Mouse (Mus musculus): ENCODE measurements at regions not wholly inside any gene's neighbourhood (a gene's known extent, or its start where the extent isn't known, plus 50 kb on each side); places are given as distances from the start of the nearest gene placed in this dataset.

DNA sequence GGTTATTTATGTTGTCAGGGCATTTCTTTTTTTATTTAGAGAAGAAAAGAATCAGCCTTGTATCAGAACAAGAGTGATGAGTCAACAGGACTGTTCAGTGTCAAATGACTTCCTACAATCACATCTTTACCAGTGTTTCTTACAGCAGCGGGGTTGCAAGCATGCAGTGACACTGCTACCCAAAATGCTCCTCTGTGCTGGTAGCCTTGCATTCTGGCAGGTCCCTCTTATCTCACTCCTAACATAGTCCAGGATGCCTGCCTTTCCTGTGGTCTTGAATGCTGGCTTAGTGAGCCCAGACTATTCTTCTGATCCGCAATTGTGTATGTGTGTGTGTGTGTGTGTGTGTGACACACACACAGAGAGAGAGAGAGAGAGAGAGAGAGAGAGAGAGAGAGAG, 506.4 kb upstream of the Camk1g start:
- WGBS, result 74% methylated on average over 2 of the region's 2 CpGs
- H3K4me1 ChIP-seq, result peaks cover 9% of the 10 kb centered on the region
- no peaks in the 10 kb centered on the region for H3K36me3 ChIP-seq (replicated peaks)
- no peak overlapping the region for H3K4me3 ChIP-seq
- H3K27ac ChIP-seq (replicated peaks), result no peak overlapping the region
- no peaks in the 10 kb centered on the region for H3K27me3 ChIP-seq (replicated peaks; ENCODE audit: low read depth, poor library complexity, severe bottlenecking)
- H3K9me3 ChIP-seq, result no peaks in the 10 kb centered on the region
- no peak for DNase-seq (ENCODE audit: low spot score)

DNA sequence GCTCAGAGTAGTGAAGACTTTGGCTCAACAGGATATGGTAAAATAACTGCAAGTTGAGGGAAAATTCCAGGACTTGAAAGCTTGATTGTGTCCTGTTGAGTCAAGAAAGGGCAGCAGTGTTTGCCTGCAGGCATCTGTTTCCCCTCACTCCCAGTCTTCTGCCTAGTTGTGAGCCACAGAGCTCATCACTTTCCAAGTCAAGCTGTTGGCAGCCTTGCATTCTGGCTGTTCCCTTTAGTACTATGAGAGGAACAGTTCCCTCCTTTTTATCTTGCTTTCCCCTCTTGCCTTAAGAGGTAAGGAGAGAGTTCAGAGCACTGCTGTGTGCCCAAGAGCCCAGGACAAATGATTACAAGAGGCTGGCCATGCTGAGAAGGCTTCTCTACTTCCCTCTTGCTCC, 506.0 kb upstream of the Camk1g start:
- Histone ChIP-seq H3K4me3 (no peak overlapping the region), H3K9me3 (no peaks in the 10 kb centered on the region), H3K27ac (replicated peaks) (no peak overlapping the region), H3K4me1 (peaks cover 9% of the 10 kb centered on the region), H3K27me3 (replicated peaks; ENCODE audit: low read depth, poor library complexity, severe bottlenecking) (no peaks in the 10 kb centered on the region), H3K36me3 (replicated peaks) (no peaks in the 10 kb centered on the region)
- no peak for DNase-seq (ENCODE audit: low spot score)

DNA sequence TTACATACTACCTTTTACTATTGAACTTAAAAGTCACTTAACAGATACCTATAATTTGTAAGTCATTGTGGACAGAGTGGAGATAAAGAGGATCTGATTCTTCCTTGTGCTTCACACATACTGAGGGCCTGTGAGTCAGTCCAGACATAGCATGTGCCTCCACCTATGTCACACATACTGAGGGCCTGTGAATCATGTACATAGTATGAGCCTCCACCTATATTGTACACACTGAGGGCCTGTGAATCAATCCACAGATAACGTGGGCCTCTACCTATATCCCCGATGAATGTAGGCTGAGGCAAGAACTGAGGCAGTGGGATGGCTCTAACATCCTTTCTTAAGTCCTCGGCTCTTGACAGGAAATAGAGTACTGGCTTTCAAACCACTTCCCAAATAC, 505.2 kb upstream of the Camk1g start:
- WGBS, result 88% methylated on average over 3 of the region's 3 CpGs
- Histone ChIP-seq H3K4me3 (no peak overlapping the region), H3K27ac (replicated peaks) (no peak overlapping the region)

DNA sequence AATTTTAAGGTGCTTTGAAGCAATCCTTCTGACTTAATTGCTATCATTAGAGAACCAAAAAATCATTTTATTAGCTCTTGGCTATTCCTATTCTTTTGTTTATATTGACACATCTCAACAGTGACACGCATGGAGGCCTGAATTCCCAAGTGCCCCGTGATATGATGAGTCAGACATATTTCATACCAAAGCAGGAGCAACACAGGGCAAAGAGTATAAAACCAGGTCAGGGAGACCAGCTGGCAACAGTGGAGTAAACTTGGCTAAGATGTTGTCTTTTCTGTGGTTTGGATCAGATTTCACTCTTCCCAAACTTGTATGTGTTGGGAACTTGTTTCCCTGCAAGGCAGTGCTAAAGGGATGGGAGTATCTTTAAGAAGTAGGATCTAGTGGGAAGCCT, 500.6 kb upstream of the Camk1g start:
- H3K4me1 ChIP-seq, result peaks cover 9% of the 10 kb centered on the region
- no peak overlapping the region for H3K4me3 ChIP-seq
- H3K9me3 ChIP-seq, result no peaks in the 10 kb centered on the region
- H3K27me3 ChIP-seq (replicated peaks; ENCODE audit: low read depth, poor library complexity, severe bottlenecking), result no peaks in the 10 kb centered on the region
- H3K36me3 ChIP-seq (replicated peaks), result no peaks in the 10 kb centered on the region
- DNase-seq (ENCODE audit: low spot score), result no peak
- H3K27ac ChIP-seq (replicated peaks), result no peak overlapping the region
- WGBS, result 83% methylated on average over 2 of the region's 2 CpGs

More for the DNA sequence above, 505.2 kb upstream of the Camk1g start:
- H3K36me3 ChIP-seq (replicated peaks), result no peaks in the 10 kb centered on the region
- H3K9me3 ChIP-seq, result no peaks in the 10 kb centered on the region
- no peaks in the 10 kb centered on the region for H3K27me3 ChIP-seq (replicated peaks; ENCODE audit: low read depth, poor library complexity, severe bottlenecking)
- DNase-seq (ENCODE audit: low spot score), result no peak
- peaks cover 9% of the 10 kb centered on the region for H3K4me1 ChIP-seq

DNA sequence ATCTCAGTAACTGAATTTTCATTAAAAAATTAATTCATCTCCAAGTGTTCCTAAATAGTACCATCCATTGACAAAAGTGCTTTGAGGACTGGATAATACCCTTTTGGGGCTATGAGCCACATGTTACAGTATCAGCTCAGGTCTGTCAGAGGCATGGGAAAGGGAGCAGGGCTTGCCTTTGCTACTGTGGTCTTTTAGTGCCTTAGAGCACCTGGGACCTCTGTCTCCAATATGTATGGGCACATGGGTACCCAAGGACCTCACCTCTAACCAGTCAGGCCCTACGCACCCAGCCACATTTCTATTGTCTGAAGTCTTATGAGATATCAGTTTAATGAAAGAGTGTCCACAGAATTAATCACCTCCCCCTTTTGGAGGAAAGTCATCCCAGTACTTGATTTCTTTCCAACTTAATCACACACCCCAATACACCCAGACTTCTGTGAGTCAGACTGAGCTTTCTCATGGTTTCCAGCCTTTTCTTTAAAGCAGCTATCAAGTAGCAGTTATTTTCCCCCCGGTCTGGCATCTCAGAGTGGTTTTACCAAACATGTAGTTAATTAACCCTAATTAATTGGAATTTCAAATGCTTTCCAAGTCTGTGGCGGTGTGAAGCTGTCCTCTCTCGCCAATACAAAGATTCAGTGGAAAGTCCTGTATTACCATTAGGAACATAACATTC, 498.7 kb upstream of the Camk1g start:
- H3K27ac ChIP-seq (replicated peaks), result no peak overlapping the region
- no peak overlapping the region for H3K4me3 ChIP-seq
- no peaks in the 10 kb centered on the region for H3K9me3 ChIP-seq
- no peaks in the 10 kb centered on the region for H3K27me3 ChIP-seq (replicated peaks; ENCODE audit: low read depth, poor library complexity, severe bottlenecking)
- 70% methylated on average over 4 of the region's 4 CpGs for WGBS
- H3K4me1 ChIP-seq, result peaks cover 9% of the 10 kb centered on the region
- no peak for DNase-seq (ENCODE audit: low spot score)
- no peaks in the 10 kb centered on the region for H3K36me3 ChIP-seq (replicated peaks)

DNA sequence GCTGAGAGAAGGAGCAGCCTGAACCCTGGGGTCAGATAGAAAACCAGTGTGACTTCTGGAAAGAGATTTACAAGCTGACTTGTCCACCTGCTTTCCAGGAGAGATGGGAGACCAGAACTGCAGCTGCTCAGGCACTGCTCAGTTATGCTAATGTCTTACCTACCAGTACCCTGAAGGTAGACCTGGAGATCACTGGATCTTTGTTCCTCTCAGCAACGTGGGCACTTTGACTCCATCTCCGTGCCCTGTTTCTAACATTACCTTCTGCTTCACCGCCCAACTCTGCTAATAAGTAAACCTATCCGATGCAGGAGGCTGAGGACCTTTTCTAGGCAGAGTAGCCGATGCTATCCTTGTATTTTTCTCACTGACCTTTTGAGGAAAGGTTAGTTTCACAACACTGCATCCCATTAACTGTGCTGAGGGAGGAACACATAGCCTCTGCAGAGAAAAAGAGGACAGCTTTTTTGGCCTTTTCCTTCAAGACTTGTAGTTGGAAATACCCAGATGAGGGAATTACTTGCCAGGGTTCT, 490.7 kb upstream of the Camk1g start:
- Histone ChIP-seq H3K36me3 (replicated peaks) (no peaks in the 10 kb centered on the region), H3K27me3 (replicated peaks; ENCODE audit: low read depth, poor library complexity, severe bottlenecking) (no peaks in the 10 kb centered on the region), H3K9me3 (no peaks in the 10 kb centered on the region), H3K27ac (replicated peaks) (no peak overlapping the region), H3K4me3 (no peak overlapping the region), H3K4me1 (peaks cover 20% of the 10 kb centered on the region)
- DNase-seq (ENCODE audit: low spot score), result no peak
- 68% methylated on average over 5 of the region's 5 CpGs for WGBS

DNA sequence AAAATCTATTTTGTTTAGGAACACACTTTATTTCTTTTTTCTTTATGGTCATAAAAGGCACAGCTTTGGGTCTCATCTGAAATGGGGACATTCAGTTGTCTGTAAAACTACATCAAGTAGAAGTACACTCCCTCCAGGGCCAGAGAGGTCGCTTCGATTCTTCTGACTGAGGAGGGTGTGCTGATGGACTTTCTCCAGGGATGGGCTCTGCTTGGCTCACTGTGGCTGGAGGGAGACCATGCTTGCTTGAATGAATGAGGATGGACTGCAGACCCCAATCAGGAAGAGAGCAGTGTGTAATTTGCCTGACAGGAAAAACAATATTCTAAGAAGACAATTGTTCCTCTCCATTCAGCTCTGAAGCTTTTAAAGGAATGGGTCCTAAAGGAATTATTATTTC, 490.3 kb upstream of the Camk1g start:
- no peak overlapping the region for H3K27ac ChIP-seq (replicated peaks)
- no peaks in the 10 kb centered on the region for H3K27me3 ChIP-seq (replicated peaks; ENCODE audit: low read depth, poor library complexity, severe bottlenecking)
- no peaks in the 10 kb centered on the region for H3K9me3 ChIP-seq
- H3K4me1 ChIP-seq, result peaks cover 20% of the 10 kb centered on the region
- no peak for DNase-seq (ENCODE audit: low spot score)
- H3K4me3 ChIP-seq, result no peak overlapping the region
- WGBS, result 65% methylated on average over 2 of the region's 2 CpGs
- no peaks in the 10 kb centered on the region for H3K36me3 ChIP-seq (replicated peaks)

DNA sequence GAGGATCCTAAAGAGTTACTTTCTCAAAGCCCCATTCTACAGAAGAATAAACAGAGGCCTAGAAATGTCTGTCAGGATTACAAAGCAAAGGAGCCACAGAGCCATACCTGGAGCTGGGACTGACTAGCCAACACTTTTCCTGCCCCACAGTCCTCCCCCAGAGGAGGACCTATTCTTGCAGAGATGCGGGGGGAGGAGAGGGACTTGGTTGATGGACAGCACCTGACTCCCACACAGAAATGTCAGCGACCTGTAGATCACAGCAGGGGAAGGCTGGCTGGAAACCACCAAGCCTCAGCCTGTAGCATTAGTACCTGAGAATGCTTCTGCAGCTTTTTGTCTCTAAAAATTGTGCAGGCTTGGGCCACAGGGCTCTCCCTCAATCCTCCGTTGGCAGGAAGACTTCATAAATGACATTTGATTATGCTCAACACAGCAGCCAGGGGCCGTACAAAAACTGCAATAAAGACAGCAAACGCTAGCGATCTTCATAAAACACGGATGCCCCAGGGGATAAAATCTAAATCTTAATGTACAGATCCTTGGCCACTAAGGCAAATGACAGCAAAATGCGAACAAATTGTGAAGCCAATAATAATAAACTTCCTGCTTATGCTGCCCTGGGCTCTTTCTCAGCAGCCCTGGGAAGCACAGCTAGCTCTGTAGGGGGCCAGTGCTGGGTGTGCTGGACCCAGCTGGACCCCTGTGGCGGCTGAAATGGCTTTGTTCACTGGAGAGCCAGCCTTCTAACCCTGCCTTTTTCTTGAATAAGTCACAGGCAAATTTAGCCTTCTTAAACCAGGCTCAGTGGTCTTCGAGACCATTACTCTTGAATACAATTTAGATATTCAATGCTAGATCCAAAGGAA, 489.4 kb upstream of the Camk1g start:
- H3K9me3 ChIP-seq, result no peaks in the 10 kb centered on the region
- WGBS, result 43% methylated on average over 10 of the region's 10 CpGs
- no peak overlapping the region for H3K27ac ChIP-seq (replicated peaks)
- no peaks in the 10 kb centered on the region for H3K27me3 ChIP-seq (replicated peaks; ENCODE audit: low read depth, poor library complexity, severe bottlenecking)
- no peaks in the 10 kb centered on the region for H3K36me3 ChIP-seq (replicated peaks)
- H3K4me3 ChIP-seq, result no peak overlapping the region
- H3K4me1 ChIP-seq, result peaks cover 20% of the 10 kb centered on the region
- DNase-seq (ENCODE audit: low spot score), result no peak

DNA sequence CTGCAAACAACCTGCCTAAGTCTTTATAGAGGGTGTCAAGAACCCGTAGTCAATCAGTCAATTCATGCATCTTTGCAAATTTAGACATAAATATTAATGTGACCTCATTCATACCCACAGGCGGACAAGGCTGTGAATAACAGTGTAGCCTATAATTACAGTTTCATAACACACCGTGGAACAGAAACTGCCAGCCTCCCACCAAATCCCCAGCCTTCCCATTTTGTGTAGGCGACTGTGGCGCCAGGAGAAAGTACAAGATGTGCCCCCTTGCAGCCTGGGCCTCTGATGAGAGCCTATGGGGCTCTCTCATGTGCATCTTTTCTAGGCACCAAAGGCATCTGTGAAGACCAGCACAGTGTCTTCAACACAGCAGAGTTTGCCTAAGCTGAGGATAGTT, 477.8 kb upstream of the Camk1g start:
- no peaks in the 10 kb centered on the region for H3K36me3 ChIP-seq (replicated peaks)
- H3K9me3 ChIP-seq, result no peaks in the 10 kb centered on the region
- H3K4me1 ChIP-seq, result no peaks in the 10 kb centered on the region
- no peaks in the 10 kb centered on the region for H3K27me3 ChIP-seq (replicated peaks; ENCODE audit: low read depth, poor library complexity, severe bottlenecking)
- DNase-seq (ENCODE audit: low spot score), result no peak
- no peak overlapping the region for H3K27ac ChIP-seq (replicated peaks)
- no peak overlapping the region for H3K4me3 ChIP-seq
- WGBS, result 84% methylated on average over 5 of the region's 5 CpGs

DNA sequence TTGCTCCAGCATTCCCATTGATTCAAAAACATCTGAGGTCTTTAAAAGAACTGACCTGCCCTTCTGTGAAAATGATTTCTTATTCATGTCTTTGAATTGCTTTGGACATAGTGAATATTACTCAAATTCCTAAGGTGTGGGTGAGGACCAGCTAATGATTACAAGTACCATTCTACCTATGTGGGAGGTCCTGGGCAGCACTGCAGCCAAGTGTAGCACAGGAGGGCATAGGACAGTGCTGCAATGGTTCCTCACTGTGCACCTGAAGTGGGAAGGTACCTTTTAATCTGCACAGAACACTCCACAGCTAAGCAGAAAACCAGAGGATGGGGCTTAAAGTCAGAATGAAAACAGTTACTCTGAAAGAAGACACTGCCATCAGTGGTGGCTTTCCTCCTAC, 474.8 kb upstream of the Camk1g start:
- DNase-seq (ENCODE audit: low spot score), result no peak
- Histone ChIP-seq H3K27me3 (replicated peaks; ENCODE audit: low read depth, poor library complexity, severe bottlenecking) (no peaks in the 10 kb centered on the region), H3K4me3 (no peak overlapping the region), H3K4me1 (no peaks in the 10 kb centered on the region), H3K27ac (replicated peaks) (no peak overlapping the region), H3K36me3 (replicated peaks) (no peaks in the 10 kb centered on the region), H3K9me3 (no peaks in the 10 kb centered on the region)

DNA sequence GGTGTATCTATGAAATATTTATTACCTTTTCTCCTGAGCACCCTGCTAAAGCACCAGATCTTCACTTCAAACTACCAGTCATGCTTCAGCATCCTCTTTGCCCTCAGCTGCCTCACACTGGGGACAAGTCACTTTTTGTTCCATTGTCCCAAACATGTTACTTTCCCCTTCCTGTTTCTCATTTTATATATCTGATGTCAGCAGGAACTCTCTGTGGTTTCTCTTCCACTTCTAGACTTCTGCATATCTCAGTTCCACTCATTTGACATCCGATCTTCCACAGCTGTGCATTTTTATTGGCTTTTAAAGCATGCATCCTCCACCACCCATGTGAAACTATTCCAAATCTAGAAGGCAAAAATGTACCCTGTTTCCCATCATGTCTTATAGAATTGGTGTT, 474.4 kb upstream of the Camk1g start:
- Histone ChIP-seq H3K27me3 (replicated peaks; ENCODE audit: low read depth, poor library complexity, severe bottlenecking) (no peaks in the 10 kb centered on the region), H3K4me3 (no peak overlapping the region), H3K36me3 (replicated peaks) (no peaks in the 10 kb centered on the region), H3K4me1 (no peaks in the 10 kb centered on the region), H3K27ac (replicated peaks) (no peak overlapping the region), H3K9me3 (no peaks in the 10 kb centered on the region)
- WGBS, result 82% methylated on average over 1 of the region's 1 CpGs
- DNase-seq (ENCODE audit: low spot score), result no peak

DNA sequence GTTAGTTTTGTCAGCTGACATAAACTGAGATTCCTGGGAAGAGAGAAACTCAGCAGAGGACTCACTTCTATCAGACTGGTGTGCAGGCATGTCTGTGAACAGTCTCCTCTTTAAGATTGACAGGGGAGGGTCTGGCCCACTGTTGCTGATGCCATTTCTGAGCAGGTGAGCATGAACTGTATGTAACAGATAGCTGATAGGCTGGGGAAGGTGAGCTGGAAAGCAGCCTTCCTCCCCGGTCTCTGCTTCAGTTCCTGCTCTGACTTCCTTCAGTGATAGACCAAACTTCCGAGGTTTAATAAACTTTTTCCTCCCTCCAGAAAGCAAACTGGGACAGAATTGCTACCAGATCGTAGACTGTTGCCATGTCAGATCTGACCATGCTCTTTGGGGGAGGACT, 430.9 kb upstream of the Camk1g start:
- H3K27ac ChIP-seq (replicated peaks), result no peak overlapping the region
- no peaks in the 10 kb centered on the region for H3K36me3 ChIP-seq (replicated peaks)
- no peak overlapping the region for H3K4me3 ChIP-seq
- WGBS, result 74% methylated on average over 3 of the region's 3 CpGs
- no peaks in the 10 kb centered on the region for H3K9me3 ChIP-seq
- DNase-seq (ENCODE audit: low spot score), result no peak
- H3K27me3 ChIP-seq (replicated peaks; ENCODE audit: low read depth, poor library complexity, severe bottlenecking), result no peaks in the 10 kb centered on the region
- H3K4me1 ChIP-seq, result no peaks in the 10 kb centered on the region

DNA sequence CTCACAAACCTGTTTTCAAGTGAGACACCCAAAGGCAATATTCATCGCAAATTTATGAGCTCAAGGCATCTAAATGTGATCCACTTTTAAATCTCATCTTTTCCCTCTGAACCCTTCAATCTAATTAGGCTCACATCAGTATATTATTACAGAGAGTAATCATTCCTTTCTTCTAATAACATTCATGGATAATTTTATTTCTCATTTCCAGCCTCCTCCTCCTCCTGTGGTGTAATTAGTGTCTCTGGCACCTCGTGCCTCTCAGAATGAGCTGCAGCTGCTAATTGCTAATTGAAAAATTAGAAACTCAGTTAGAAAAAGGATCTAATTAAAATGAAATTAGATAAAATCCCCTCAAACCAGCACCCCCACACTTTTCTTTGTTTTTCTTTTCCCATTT, 420.5 kb upstream of the Camk1g start:
- no peak overlapping the region for H3K27ac ChIP-seq (replicated peaks)
- 53% methylated on average over 2 of the region's 2 CpGs for WGBS
- no peaks in the 10 kb centered on the region for H3K36me3 ChIP-seq (replicated peaks)
- no peaks in the 10 kb centered on the region for H3K27me3 ChIP-seq (replicated peaks; ENCODE audit: low read depth, poor library complexity, severe bottlenecking)
- no peak overlapping the region for H3K4me3 ChIP-seq
- DNase-seq (ENCODE audit: low spot score), result no peak
- H3K9me3 ChIP-seq, result no peaks in the 10 kb centered on the region
- H3K4me1 ChIP-seq, result 0 out of 2 replicates have a peak, but pooled peaks cover 5% of the 10 kb centered on the region
